Mouse (Mus musculus) inflammation-experienced regulatory T-cells, adult 6 months (primary cell): Measurements from ENCODE around the gene Catsperz. TPM values are rescaled to one million over a fixed set of nuclear protein-coding genes. Genes with fewer than 3 reads are reported as not detected.
"Not testable (repeated sequence)": the region's sequence is repeated elsewhere in the genome, so short reads cannot be mapped to it uniquely, and the experiment has no call there.

ENCODE experiments used
- ATAC-seq: one replicate; pipeline ENCODE4 v1.8.0; 2017
- polyA plus RNA-seq, 3 experiments: library from polyadenylated mRNA; unstranded; fragments of 100-300 nt; shearing (Covaris generic); gene quantifications; one replicate each; pipeline ENCODE4 v1.2.1; 2017

The Catsperz gene
- polyA plus RNA-seq, 3 experiments from 2014 or later: 0.59 TPM; not detected in 2

- no peak for ATAC-seq
Observed at GRCm38 (mm10) chr19:6906199-6906598, 19.0 kb downstream of the Catsperz start.

GRCm38 (mm10) chr19:6905498-6906159 lies 19.6 kb downstream of the Catsperz start:
- ATAC-seq: no peak

DNA sequence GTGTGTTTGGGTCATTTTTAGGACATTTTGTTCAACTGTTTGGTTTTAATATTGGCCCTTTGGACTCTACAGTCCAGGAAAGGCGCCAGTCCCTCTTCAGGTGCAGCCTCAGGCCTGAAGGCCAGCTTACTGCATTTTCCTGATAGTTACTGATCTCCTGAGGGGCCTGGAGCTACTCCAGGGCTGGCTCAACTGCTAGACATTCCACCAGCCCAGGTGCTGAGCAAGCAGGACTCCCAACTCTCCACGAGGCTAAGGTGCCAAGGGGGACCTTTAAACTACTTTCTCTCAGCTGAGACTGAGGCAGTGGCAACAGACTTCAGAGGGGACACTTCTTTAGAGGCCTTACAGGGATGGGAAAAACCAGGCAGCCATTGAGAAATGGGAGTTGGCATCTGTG lies 20.3 kb downstream of the Catsperz start:
- ATAC-seq: no peak

DNA sequence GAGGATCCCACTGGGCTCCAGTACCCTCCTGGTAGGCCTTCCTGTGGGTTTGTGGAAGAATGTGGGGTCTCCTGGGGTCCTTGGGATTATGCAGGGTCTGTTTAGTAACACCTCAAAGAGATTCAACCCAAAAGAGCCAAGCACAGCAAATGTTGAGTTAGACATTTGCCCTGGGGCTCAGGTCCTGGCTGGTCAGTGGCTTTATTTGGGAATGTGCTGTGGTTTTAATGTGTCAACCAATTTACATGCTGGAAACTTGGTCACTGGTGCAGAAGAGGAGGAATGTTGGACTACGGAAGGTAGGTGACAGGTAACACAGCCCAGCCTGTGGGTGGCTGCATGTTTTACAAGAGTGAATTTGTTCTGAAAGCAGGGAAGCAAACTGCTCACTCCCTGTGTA lies 22.1 kb downstream of the Catsperz start:
- ATAC-seq: no peak

GRCm38 (mm10) chr19:6899641-6900040 lies 25.5 kb downstream of the Catsperz start:
- ATAC-seq: no peak

- not testable (repeated sequence) for ATAC-seq
Observed at GRCm38 (mm10) chr19:6895608-6896305, 29.4 kb downstream of the Catsperz start.

DNA sequence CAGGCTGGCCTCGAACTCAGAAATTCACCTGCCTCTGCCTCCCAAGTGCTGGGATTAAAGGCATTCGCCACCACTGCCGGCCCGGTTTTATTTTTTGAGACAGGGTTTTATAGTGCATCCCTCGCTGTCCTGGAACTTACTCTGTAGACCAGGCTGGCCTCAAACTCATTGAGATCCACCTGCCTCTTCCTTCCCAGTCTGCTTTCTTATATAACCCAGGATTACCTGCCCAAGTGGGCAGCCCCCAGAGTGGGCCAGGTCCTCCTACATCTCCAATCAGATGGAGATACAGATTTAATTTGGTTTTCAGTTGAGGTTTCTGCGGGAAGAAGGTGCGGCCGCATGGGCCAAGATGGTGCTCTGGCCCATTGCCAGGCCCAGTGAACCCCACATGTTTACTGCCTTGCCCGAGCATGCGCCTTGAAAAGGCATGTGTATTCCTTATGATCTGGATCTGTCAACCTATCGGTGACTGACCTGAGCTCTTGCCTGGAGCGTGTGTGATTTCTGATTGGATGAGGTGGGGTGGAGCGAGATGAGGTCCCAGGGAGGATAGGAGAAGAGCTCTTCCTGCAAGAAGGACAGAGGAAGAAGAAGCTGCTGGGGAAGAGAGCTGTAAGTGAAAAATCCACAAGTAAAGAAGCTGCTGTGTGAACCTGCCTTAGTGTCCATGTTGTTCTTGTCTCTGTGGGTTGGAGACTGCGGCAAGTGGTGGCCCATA lies 31.3 kb downstream of the Catsperz start:
- ATAC-seq: no peak

DNA sequence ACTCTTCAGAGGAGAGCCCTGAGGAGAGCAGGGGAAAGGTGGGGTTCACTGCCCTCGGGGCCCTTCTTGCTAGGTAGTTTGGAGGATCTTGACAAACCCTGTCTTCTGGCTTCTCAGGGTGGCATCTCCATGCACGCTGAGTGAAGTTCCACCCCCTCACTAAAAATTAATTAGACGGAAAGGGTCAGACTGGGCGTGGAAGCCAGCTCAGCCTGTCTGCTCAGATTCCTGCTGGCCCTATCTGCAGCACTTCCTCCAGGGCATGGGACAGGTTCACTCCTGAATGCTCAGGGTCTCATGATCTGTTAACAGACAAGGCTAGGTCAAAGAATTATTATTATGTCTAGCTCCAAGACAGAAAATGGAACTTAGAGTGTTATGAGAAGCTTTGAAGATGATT lies 32.7 kb downstream of the Catsperz start:
- ATAC-seq: no peak

DNA sequence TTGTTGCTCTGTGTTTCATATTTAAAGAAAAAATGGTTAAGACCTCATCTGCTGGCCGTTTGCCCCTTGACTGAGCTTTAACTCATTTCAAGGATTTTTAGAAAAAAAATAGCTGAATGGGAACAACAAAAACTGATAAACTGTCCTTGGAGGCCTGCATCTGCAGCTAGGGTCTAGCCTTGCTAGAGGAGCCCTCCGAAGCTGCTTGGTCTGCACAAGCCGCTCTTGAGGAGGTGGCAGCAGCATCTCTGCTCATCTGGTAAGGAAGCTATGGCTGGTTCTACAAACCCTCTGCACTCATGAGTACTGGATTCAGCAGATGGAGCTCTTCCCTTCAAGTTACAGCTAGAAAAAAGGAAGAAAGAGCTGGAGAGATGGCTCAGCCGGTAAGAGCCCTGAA lies 47.2 kb downstream of the Catsperz start:
- ATAC-seq: no peak

DNA sequence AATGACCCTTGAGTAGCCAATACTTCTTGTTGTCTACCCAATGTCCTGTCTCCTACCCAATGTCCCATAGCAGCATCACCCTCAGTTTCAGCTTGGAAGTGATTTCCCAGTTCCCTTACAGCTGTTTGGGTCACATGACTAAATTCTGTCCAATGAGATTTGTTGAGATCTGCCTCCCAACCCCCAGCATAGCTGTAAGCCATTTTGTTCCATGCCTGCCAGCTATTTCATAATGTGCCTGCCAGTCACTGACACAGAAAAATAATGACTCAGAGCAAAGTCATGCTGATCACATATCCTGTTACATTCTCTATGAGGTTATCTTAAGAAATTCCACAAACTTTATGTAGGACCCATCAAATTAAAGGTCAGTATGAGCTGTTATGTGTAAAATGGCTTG lies 48.4 kb downstream of the Catsperz start:
- ATAC-seq: no peak

GRCm38 (mm10) chr19:6875834-6876233 lies 49.3 kb downstream of the Catsperz start:
- no peak for ATAC-seq

DNA sequence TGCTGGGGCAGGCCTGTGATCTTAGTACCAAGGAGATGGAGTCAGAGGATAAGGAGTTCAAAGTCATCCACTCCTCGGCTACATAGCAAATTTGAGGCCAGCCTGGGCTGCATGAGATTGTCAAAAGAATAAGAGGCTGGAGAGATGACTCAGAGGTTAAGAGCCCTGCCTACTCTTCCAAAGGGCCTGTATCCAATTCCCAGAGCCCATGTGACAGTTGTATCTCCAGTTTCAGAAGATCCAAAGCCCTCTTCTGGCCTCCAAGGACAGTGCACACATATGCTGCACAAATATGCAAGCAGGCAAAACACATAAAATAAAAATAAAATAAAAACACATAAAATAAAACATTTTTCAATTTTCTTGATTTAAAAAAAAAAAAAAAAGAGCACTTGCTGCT lies 50.9 kb downstream of the Catsperz start:
- no peak for ATAC-seq

- no peak for ATAC-seq
Observed at GRCm38 (mm10) chr19:6872701-6873100, 52.5 kb downstream of the Catsperz start.

Other genes with a start within 250 kb of the Catsperz start
- 10 to 100 TPM in 1 of 3 experiments, 1 to 10 TPM in 2; 7.4 to 13.5 (median 8.6) TPM for gene Rps6ka4, start 84.7 kb downstream of the Catsperz start, polyA plus RNA-seq
- gene Ccdc88b, start 67.2 kb downstream of the Catsperz start, polyA plus RNA-seq: 1 to 10 TPM; 4.4 to 5.8 (median 4.7) TPM
- gene Trmt112, start 15.7 kb downstream of the Catsperz start, polyA plus RNA-seq: 100 to 1,000 TPM; 143 to 219 (median 200) TPM
- gene Prdx5, start 15.3 kb downstream of the Catsperz start, polyA plus RNA-seq: 100 to 1,000 TPM; 209 to 245 (median 241) TPM
- 1 to 10 TPM; 2.3 to 4.4 (median 4.2) TPM for gene Esrra, start 3.6 kb downstream of the Catsperz start, polyA plus RNA-seq
- not detected for gene Kcnk4, start 9.1 kb upstream of the Catsperz start, polyA plus RNA-seq
- gene Bad, start 16.5 kb upstream of the Catsperz start, polyA plus RNA-seq: 10 to 100 TPM; 42.9 to 55.0 (median 47.6) TPM
- 10 to 100 TPM in 1 of 3 experiments, 1 to 10 TPM in 2; 4.6 to 13.0 (median 9.1) TPM for gene Gpr137, start 17.1 kb upstream of the Catsperz start, polyA plus RNA-seq
- gene Ppp1r14b, start 49.6 kb upstream of the Catsperz start, polyA plus RNA-seq: 10 to 100 TPM; 18.2 to 35.2 (median 29.7) TPM
- gene Plcb3, start 51.1 kb upstream of the Catsperz start, polyA plus RNA-seq: 1 to 10 TPM; 2.8 to 4.3 (median 3.6) TPM
- gene Fkbp2, start 55.1 kb upstream of the Catsperz start, polyA plus RNA-seq: 100 to 1,000 TPM in 1 of 3 experiments, 10 to 100 TPM in 2; 44.0 to 102 (median 47.1) TPM
- 1 to 10 TPM; 2.5 to 3.6 (median 3.5) TPM for gene Vegfb, start 62.3 kb upstream of the Catsperz start, polyA plus RNA-seq
- gene Dnajc4, start 67.2 kb upstream of the Catsperz start, polyA plus RNA-seq: 10 to 100 TPM; 34.1 to 59.7 (median 59.0) TPM
- gene Nudt22, start 70.7 kb upstream of the Catsperz start, polyA plus RNA-seq: 10 to 100 TPM; 23.7 to 35.3 (median 33.7) TPM
- gene Trpt1, start 70.8 kb upstream of the Catsperz start, polyA plus RNA-seq: 10 to 100 TPM in 1 of 3 experiments, 1 to 10 TPM in 2; 6.4 to 12.8 (median 8.2) TPM
- 100 to 1,000 TPM; 253 to 288 (median 257) TPM for gene Fermt3, start 94.1 kb upstream of the Catsperz start, polyA plus RNA-seq
- 100 to 1,000 TPM; 104 to 160 (median 120) TPM for gene Stip1, start 114.6 kb upstream of the Catsperz start, polyA plus RNA-seq
- gene Macrod1, start 131.4 kb upstream of the Catsperz start, polyA plus RNA-seq: 1 to 10 TPM in 2 of 3 experiments, under 1 TPM in 1; 0.99 to 3.1 (median 1.8) TPM
- under 1 TPM in 1 of 3 experiments, not detected in 2; 0.20 TPM for gene Flrt1, start 180.3 kb upstream of the Catsperz start, polyA plus RNA-seq